Mouse (Mus musculus): ENCODE measurements around the gene Dock7. TPM values are rescaled to one million over a fixed set of nuclear protein-coding genes. Genes with fewer than 3 reads are reported as not detected.
A peak's percentile ranks its signal among the peaks of the same experiment; 100 is the strongest.

Gene Dock7
- polyA plus RNA-seq, 1 experiment from 2014 or later: 95.3 TPM

GRCm38 (mm10) chr4:98917724-98918123, 203.0 kb downstream of the Dock7 start:
- no peak overlapping the region for H3K27ac ChIP-seq

GRCm38 (mm10) chr4:98910246-98910645, 210.5 kb downstream of the Dock7 start:
- Histone ChIP-seq H3K36me3 (no peaks in the 10 kb centered on the region), H3K4me3 (replicated peaks) (no peak overlapping the region), H3K27me3 (no peaks in the 10 kb centered on the region), H3K4me1 (replicated peaks) (no peaks in the 10 kb centered on the region), H3K9me3 (no peaks in the 10 kb centered on the region), H3K27ac (no peak overlapping the region), H3K9ac (replicated peaks) (no peak overlapping the region), H3K4me2 (no peak overlapping the region)
- no peak for ATAC-seq (ENCODE audit: insufficient number of reproducible peaks, insufficient read depth, low FRiP score, low TSS enrichment, low read depth)
- 90% methylated on average over 5 of the region's 5 CpGs for WGBS

More at GRCm38 (mm10) chr4:98917724-98918123, 203.0 kb downstream of the Dock7 start:
- Histone ChIP-seq H3K4me3 (replicated peaks) (no peak overlapping the region), H3K36me3 (no peaks in the 10 kb centered on the region), H3K27me3 (no peaks in the 10 kb centered on the region), H3K9me3 (no peaks in the 10 kb centered on the region), H3K9ac (replicated peaks) (no peak overlapping the region), H3K4me2 (no peak overlapping the region), H3K4me1 (replicated peaks) (peaks cover 12% of the 10 kb centered on the region)
- no peak for ATAC-seq (ENCODE audit: insufficient number of reproducible peaks, insufficient read depth, low FRiP score, low TSS enrichment, low read depth)
- WGBS: 27% methylated on average over 2 of the region's 2 CpGs

DNA sequence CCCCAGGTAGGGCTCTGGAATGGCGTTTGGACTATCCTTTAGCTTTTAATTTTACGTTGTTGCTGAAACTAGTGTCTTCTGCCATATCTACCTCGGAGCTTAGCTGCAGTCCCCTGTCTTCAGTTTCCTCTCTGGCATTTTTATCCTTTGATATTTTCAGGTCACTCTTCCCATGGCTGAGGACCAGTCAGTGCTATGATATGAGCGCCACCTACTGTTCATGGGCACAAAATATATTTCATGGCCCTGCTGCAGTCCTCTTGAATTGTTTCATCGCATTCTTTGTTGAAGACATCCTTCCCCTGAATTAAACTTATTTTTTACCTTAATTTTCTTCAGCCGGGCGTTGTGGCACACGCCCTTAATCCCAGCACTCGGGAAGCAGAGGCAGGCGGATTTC, 233.6 kb downstream of the Dock7 start:
- Histone ChIP-seq H3K9me3 (no peaks in the 10 kb centered on the region), H3K4me1 (replicated peaks) (no peaks in the 10 kb centered on the region), H3K27me3 (no peaks in the 10 kb centered on the region), H3K4me3 (replicated peaks) (no peak overlapping the region), H3K27ac (no peak overlapping the region), H3K36me3 (no peaks in the 10 kb centered on the region), H3K4me2 (no peak overlapping the region), H3K9ac (replicated peaks) (no peak overlapping the region)
- peak; percentile 81; the same call in 1 of the 2 replicates for ATAC-seq (ENCODE audit: insufficient number of reproducible peaks, insufficient read depth, low FRiP score, low TSS enrichment, low read depth)
- 27% methylated on average over 10 of the region's 10 CpGs for WGBS

Other genes starting within 250 kb of the Dock7 start
- 141 and 145 TPM in 2 replicates for gene Usp1, start 197.1 kb downstream of the Dock7 start, polyA plus RNA-seq (2016; fragmentation: Nextera tagmentation; extraction: Ambion mirVana)
- gene Angptl3, start 90.0 kb downstream of the Dock7 start, polyA plus RNA-seq (2016; fragmentation: Nextera tagmentation; extraction: Ambion mirVana): 1.8 and 1.9 TPM in 2 replicates
- 20.5 and 20.8 TPM in 2 replicates for gene Atg4c, start 73.0 kb upstream of the Dock7 start, polyA plus RNA-seq (2016; fragmentation: Nextera tagmentation; extraction: Ambion mirVana)
- 0.30 and 0.31 TPM in 2 replicates for gene Gm12689, start 175.0 kb upstream of the Dock7 start, polyA plus RNA-seq (2016; fragmentation: Nextera tagmentation; extraction: Ambion mirVana)

Measured in limb, embryonic 12.5 days (tissue).